ENCODE assay signal across 8 mouse cellular contexts in genomic region chr1:90676192-90677006, GRCm38 (mm10).
DNase-seq lines count a peak whose midpoint lies in the region; ATAC-seq and TF ChIP-seq lines count a peak whose summit lies in the region.

No protein-coding gene starts in this region.

- DNase-seq in cerebellum, postnatal 14 days: peak; percentile 62 to 70
- DNase-seq in cerebellum, adult 8-10 months: no peak
- peak; percentile 67 for DNase-seq in 3134 (ENCODE audit: extremely low read depth, insufficient read length, low spot score)
- DNase-seq in heart, postnatal 4 days: peak; percentile 84
- peak; percentile 25 for DNase-seq in lung, postnatal 0 days (ENCODE audit: low spot score)
- peak; percentile 70 to 86 for DNase-seq in thymus, postnatal 36 days
- no peak for DNase-seq in embryo, embryonic 9.5 days (ENCODE audit: extremely low spot score)

- H3K4me2 ChIP-seq in embryonic facial prominence, embryonic 13.5 days: peak overlapping the region; percentile 24; the same call in 1 of the 2 replicates
- no peak overlapping the region for H3K4me2 ChIP-seq in lung, postnatal 0 days (replicated peaks; ENCODE audit: low read depth, low read length)

- peak overlapping the region; percentile 28; the same call in 1 of the 2 replicates for H3K27ac ChIP-seq in embryonic facial prominence, embryonic 13.5 days
- H3K27ac ChIP-seq in lung, postnatal 0 days (ENCODE audit: low read length): no peak overlapping the region

- no peaks in the 10 kb centered on the region for H3K36me3 ChIP-seq in embryonic facial prominence, embryonic 13.5 days
- H3K36me3 ChIP-seq in lung, postnatal 0 days (ENCODE audit: insufficient read depth, low read length): no peaks in the 10 kb centered on the region

- peaks cover 25% of the 10 kb centered on the region for H3K4me1 ChIP-seq in embryonic facial prominence, embryonic 13.5 days
- H3K4me1 ChIP-seq in lung, postnatal 0 days (ENCODE audit: insufficient read depth, low read depth, low read length): peaks cover 5% of the 10 kb centered on the region; the same call in 1 of the 2 replicates

- no peak overlapping the region for H3K4me3 ChIP-seq in embryonic facial prominence, embryonic 13.5 days
- no peak overlapping the region for H3K4me3 ChIP-seq in lung, postnatal 0 days (ENCODE audit: low read depth, low read length)

- 39% methylated on average over 9 of the region's 9 CpGs for WGBS in embryonic facial prominence, embryonic 13.5 days
- 26% methylated on average over 9 of the region's 9 CpGs for WGBS in lung, postnatal 0 days

- no peaks in the 10 kb centered on the region; the same call in 1 of the 2 replicates for H3K27me3 ChIP-seq in embryonic facial prominence, embryonic 13.5 days
- no peaks in the 10 kb centered on the region for H3K27me3 ChIP-seq in lung, postnatal 0 days (replicated peaks; ENCODE audit: insufficient read depth, low read length)

- H3K9ac ChIP-seq in embryonic facial prominence, embryonic 13.5 days: no peak overlapping the region
- H3K9ac ChIP-seq in lung, postnatal 0 days (replicated peaks; ENCODE audit: low read depth): no peak overlapping the region

- no peak for ATAC-seq in embryonic facial prominence, embryonic 13.5 days (ENCODE audit: insufficient number of reproducible peaks, insufficient read depth, low FRiP score, low TSS enrichment, low read depth)
- peak; percentile 62 for ATAC-seq in lung, postnatal 0 days

- TF ChIP-seq CTCF in lung, postnatal 0 days (IDR thresholded peaks at IDR 0.05): no peak

- no peak for TF ChIP-seq EP300 in lung, postnatal 0 days (IDR thresholded peaks at IDR 0.05)

- no peaks in the 10 kb centered on the region for H3K9me3 ChIP-seq in embryonic facial prominence, embryonic 13.5 days
- H3K9me3 ChIP-seq in lung, postnatal 0 days (ENCODE audit: low read length): no peaks in the 10 kb centered on the region

Comparison
In these comparisons a context has a peak if more than half of its experiments do, and no peak if none do; other contexts are left out.
1. DNase-seq: peak in cerebellum, postnatal 14 days (2 of 2), 3134 (single experiment), heart, postnatal 4 days (single experiment), lung, postnatal 0 days (single experiment) and thymus, postnatal 36 days (2 of 2); none in cerebellum, adult 8-10 months (single experiment) and embryo, embryonic 9.5 days (single experiment).